Mouse (Mus musculus) urinary bladder, postnatal 4 days (tissue): ENCODE measurements around the gene Gm12216.
A peak's percentile ranks its signal among the peaks of the same experiment; 100 is the strongest.
"Not testable (repeated sequence)": the region's sequence is repeated elsewhere in the genome, so short reads cannot be mapped to it uniquely, and the experiment has no call there.

ENCODE experiments used
- DNase-seq, 2 experiments: peaks; one replicate each; pipeline ENCODE4 v3.0.0; 2021 to 2022; ENCODE audit warnings: low spot score in 2 of 2

Gene Gm12216

GRCm38 (mm10) chr11:53873909-53874704 is 15.1 kb upstream of the Gm12216 start:
- not testable (repeated sequence) for DNase-seq

GRCm38 (mm10) chr11:53871786-53872507 is 12.9 kb upstream of the Gm12216 start:
- no peak for DNase-seq

- no peak for DNase-seq
Measured at GRCm38 (mm10) chr11:53869172-53869571, 10.1 kb upstream of the Gm12216 start.

GRCm38 (mm10) chr11:53868323-53868722 is 9.3 kb upstream of the Gm12216 start:
- DNase-seq, result not testable (repeated sequence)

GRCm38 (mm10) chr11:53864724-53865310 is 5.8 kb upstream of the Gm12216 start:
- not testable (repeated sequence) for DNase-seq

GRCm38 (mm10) chr11:53860944-53861343 is 1.9 kb upstream of the Gm12216 start:
- not testable (repeated sequence) for DNase-seq

GRCm38 (mm10) chr11:53858058-53858760 is 847 bp downstream of the Gm12216 start:
- no peak for DNase-seq

GRCm38 (mm10) chr11:53853665-53854064 is 5.4 kb downstream of the Gm12216 start:
- DNase-seq, result no peak

GRCm38 (mm10) chr11:53851795-53852194 is 7.3 kb downstream of the Gm12216 start:
- no peak for DNase-seq

GRCm38 (mm10) chr11:53849588-53850320 is 9.3 kb downstream of the Gm12216 start:
- peak; percentile 79 to 86 for DNase-seq

GRCm38 (mm10) chr11:53845680-53846079 is 13.4 kb downstream of the Gm12216 start:
- no peak for DNase-seq

- no peak for DNase-seq
Measured at GRCm38 (mm10) chr11:53843106-53843505, 15.9 kb downstream of the Gm12216 start.

- no peak for DNase-seq
Measured at GRCm38 (mm10) chr11:53842161-53842581, 16.9 kb downstream of the Gm12216 start.

GRCm38 (mm10) chr11:53841514-53841913 is 17.5 kb downstream of the Gm12216 start:
- no peak for DNase-seq

GRCm38 (mm10) chr11:53839663-53840642 is 19.1 kb downstream of the Gm12216 start:
- DNase-seq, result no peak

- DNase-seq, result no peak
Measured at GRCm38 (mm10) chr11:53839147-53839546, 19.9 kb downstream of the Gm12216 start.

GRCm38 (mm10) chr11:53837731-53838130 is 21.3 kb downstream of the Gm12216 start:
- DNase-seq, result no peak

GRCm38 (mm10) chr11:53835379-53836010 is 23.6 kb downstream of the Gm12216 start:
- no peak for DNase-seq

GRCm38 (mm10) chr11:53825409-53825808 is 33.6 kb downstream of the Gm12216 start:
- DNase-seq, result no peak
